Mouse (Mus musculus) lung, postnatal 14 days (tissue): ENCODE results near the gene Gramd2.

Source experiments
- DNase-seq: peaks from one replicate; pipeline ENCODE4 v3.0.0; 2021

Gramd2 gene

GRCm38 (mm10) chr9:59679678-59680533 is at the start of gene Gramd2:
Gene Gramd2, plus strand, starts transcription at chr9:59680144.
- DNase-seq = peak; percentile 87

GRCm38 (mm10) chr9:59638372-59638771 is 41.6 kb upstream of the Gramd2 start:
- DNase-seq = no peak

DNA sequence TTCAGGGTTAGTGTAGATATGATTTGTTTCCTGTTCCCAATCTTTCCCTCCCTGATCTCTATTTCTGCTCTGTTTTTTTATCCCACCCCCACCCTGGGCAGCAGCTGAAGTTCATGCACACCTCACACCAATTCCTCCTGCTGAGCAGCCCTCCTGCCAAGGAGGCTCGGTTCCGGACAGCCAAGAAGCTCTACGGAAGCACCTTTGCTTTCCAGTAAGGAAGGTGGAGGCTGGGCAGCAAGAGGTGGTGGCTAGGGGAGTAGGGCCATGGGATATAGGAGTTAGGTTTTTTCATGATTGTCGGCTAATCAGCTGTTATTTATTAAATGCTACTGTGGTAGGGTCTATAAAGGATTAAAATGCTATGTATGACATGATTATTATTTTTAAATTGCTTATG is 40.0 kb upstream of the Gramd2 start:
- DNase-seq = no peak

GRCm38 (mm10) chr9:59641320-59641719 is 38.6 kb upstream of the Gramd2 start:
- no peak for DNase-seq

DNA sequence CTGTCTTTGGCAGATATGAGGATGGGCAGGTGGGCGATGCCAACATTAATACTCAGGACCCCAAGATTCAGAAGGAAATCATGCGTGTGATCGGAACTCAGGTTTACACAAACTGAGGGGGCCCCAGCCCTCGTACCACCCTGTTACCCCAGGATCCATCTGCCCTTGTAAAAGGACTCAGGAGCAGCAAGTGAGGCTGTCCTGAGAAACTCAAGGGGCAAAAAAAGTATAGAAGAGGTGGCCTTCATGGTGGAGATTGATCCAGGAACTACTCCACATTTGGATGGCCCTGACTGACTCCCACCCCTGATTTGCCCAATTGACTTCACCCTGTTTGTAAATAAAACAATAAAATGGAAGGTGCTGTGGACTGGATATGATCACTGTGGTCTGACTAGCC is 30.0 kb upstream of the Gramd2 start:
- DNase-seq = no peak

GRCm38 (mm10) chr9:59653371-59653770 is 26.6 kb upstream of the Gramd2 start:
- no peak for DNase-seq

- no peak for DNase-seq
Measured at GRCm38 (mm10) chr9:59654450-59654983, 25.4 kb upstream of the Gramd2 start.

GRCm38 (mm10) chr9:59655958-59656634 is 23.8 kb upstream of the Gramd2 start, which contains the start of gene Pkm:
Gene Pkm, plus strand, starts transcription at chr9:59656368.
- peak; percentile 97 for DNase-seq

DNA sequence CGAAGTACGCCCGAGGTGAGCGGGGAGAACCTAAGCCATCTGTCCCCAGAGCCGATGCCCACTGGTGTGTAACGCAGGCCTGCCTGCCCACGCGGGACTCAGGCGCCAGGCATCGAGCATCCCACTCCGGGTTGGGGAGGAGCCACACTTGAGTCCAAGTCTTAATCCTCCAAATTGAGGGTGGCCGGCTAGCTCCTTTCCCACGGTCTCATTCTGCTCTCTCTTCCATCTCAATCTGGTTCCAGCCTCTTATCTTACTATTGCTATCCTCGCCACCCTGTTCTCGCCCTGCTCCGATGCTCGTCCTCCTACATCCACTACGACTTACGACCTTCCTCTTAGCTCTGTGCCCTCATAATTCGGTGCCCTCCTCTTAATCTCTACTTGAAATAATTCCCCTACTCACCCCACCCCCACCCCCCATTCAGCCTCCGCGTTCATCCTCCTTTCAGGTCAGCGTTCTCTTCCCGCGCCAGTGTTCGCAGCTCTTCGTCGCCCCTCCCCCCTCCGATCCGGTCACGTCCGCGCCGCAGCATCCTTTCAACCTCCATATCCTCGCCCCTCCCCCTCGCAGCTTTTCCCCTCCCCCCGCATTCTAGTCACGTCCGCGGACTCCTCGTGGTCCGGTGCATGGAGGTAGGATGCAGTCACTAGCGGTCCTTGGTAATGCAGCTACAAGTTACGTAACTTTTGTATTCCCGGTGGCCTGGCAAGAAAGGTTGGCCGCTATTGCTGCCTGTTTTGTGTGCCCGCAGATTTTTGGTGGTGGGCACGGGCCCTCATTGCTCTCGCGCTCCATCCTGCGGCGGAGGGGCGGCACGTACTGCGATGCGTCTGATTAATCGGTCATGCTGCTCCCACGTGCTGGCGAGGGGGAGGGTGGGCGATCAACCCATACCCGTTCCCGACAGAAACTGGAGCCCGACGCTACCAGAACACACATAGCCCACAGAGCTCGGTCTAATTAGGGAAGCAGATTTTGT is 23.0 kb upstream of the Gramd2 start:
- DNase-seq = peak; percentile 77

DNA sequence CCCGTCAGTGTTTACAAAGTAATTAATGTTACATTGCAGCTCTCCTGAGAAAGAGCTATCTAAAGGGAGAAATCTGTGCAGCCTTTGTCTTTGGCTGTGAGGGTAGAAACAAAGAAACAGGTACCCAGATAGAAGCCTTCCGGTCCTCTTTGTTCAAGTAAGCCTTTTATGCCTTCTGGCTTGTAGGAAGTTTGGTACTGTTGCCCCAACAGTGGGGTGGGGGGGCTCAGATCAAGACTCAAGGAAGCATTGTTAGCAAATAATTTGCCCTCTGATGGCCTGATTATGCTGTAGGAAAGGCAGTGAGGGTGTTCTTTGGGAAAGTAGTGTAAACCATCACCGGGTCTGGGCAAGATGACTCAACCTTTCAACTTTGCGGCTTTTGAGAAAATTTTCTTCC is 21.8 kb upstream of the Gramd2 start:
- DNase-seq = no peak

DNA sequence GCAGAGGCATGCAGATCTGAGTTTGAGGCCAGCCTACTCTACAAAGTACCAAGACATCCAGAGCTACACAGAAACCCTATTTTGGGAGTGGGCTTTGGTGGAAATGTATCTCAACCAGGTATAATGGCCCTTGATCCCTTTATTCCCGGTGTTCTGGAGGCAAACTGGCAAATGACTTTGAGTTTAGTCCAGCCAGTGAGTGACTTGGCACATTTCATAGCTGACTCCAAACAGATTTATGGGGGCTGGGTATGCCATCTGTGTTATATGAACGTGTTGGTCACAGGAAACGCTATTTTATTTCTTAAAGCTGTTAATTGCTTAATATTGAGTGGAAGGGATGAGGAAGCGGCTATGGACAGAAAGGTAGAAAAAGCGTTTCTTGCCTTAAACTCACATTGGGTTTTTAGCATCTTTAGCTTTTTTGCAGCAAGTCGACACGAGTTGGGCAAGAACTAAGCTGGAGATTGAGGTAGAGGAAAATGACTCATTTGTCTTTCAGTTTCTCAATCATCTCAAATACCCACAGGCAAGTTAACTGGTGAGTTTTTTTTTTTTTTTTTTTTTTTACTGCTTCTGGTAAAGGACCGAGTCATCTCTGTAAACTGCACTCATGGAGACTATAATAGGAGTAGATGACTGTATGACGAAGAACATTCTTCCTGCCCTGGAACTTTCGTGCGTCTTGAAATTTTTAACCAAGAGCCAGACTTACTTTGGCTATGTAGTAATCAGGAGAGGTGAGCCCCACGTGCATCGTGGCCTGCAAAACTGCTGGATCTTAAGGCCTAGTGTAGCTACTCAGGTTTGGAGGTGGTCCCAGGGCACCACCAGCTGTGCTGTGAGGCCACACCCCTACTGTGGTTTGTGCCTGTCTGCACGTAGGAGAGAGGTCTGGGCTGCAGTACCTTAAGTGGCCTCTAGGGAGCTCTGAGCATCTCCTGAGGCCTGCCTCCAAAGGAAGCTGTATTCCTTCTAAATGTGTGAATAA is 20.6 kb upstream of the Gramd2 start:
- DNase-seq = peak; percentile 89

DNA sequence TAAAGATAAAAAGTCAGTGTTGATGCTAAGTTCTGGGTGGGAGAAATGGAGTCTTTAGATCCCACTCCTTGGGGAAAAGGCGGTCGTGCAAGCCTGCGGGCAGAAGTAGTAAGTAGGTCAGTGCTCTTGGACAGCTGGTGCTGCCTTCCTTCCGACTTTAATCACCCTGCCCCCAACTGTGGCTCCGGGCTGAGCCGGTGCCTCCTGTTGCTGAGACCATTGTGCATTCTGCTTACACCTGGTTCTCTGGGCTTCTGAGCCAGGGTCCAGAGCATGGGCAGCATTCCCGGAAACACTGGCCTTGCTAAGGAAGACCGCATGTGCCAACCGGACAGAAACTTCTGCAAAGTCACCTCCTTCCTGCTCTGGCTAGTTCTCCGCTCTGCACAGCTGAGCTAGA is 19.5 kb upstream of the Gramd2 start:
- peak; percentile 41 for DNase-seq

DNA sequence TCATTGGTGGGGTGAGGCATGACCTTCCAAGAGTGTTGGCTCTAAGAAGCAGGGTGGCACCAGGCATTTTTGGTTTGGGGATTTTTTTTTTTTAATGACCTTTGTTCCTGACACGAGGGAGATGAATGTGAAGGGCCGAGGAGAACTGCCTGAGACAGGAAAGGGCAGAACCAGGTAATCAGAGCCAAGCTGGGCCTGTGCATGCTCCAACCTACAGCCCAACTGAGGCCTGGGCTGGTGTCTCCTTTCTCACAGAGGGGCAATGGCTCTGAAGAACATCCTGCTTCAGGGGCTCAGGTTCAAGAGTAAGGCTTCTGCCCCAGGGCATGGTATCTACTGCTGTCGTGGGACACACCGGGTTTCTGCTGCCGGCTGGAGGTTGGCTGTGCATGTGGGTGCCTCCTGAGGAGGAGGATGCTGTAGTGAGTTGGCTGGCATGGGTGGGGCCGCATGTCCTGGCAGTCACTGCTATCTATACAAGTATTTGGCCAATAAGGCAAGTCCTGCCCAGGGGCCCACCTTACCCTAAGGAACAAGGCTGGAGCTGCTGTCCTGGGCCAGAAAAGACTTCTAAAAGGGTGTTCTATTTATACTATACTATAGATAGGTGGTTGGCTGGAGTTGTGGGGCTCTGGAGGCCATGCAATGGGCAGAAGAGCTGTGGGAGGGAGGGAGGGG is 18.5 kb upstream of the Gramd2 start:
- DNase-seq = no peak

DNA sequence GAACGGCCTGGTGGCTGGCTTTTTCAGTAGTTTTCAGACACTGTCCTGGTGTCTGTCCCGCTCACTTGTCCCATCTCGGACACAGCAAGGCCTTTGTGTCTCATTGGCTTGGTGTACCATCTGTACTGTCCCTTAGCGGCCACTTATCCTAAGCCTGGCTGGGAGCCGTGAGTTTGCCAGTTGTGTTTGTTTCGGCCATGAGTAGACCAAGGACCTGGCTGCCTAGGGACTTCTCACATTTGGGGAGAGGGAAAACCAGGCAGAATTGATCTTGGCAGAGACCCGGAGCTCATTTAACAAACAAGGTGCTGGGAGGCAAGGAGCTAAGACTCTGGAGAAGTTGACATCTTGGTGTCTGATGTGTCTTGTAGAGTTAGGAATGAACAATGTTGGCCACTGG is 16.7 kb upstream of the Gramd2 start:
- no peak for DNase-seq

DNA sequence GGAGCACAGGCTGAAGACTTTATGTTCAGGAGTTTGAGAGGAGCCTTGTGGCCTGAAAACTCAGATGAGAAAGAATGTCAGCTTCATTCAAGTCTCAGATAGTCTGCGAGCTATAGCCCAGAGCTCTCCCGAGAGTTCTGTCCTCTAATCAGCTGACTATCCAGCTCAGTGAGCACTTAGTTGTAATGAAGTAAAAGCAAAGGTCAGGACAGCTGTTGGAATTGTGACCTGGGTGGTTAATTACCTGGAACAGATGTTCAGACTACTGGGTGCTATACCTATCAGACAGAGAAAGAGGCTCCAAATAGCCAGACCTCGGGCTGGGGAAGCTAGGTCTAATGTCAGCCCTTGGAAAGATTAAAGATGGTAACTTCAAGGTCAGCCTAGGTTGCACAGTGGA is 16.0 kb upstream of the Gramd2 start:
- DNase-seq = no peak

DNA sequence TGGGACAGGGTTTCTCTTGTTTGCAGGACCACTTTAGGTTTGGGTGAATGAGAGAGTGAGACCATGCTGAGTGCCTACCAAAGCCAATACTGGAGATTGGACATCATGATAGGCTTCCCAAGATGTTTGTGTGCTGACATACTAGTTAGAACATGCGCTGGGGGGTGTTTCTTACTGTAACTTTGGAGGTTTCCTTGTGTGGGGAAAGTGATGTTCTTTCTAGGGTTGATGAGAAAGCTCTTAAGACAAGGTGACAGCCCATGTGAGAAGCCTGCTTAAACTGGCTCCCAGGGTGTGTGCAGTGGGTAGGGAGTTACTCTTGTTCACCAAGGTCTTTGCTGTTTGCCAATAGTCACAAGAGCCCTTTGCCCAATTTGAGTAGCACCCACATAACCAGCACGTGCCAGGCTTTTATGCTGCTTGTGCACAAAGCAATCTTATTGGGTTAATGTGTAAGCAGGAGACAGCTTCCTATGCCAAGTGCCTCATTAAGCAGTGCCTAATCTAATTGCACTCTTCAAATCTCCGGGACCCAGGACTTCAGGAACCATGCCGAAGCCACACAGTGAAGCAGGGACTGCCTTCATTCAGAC is 15.2 kb upstream of the Gramd2 start:
- DNase-seq = peak; percentile 25

- no peak for DNase-seq
Measured at GRCm38 (mm10) chr9:59666016-59666415, 13.9 kb upstream of the Gramd2 start.

DNA sequence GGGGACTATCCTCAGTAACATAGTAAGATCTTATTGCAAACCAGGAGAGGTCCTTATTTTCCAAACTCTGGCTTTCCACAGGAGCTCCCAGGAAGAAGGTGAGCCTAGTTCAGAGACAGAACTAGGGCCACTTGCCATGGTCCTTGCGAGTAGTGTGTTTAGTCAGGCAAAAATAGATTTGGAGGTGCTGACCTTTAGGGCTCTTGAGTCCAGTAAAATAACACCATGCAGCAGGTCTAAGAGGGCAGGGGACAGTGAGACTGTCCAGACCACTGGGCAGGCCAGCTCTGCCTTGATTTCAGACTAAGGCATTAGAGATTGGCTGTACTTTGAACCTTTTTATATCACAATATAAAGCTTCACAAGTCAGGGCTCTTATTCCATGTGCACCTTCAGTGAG is 13.1 kb upstream of the Gramd2 start:
- DNase-seq = no peak

DNA sequence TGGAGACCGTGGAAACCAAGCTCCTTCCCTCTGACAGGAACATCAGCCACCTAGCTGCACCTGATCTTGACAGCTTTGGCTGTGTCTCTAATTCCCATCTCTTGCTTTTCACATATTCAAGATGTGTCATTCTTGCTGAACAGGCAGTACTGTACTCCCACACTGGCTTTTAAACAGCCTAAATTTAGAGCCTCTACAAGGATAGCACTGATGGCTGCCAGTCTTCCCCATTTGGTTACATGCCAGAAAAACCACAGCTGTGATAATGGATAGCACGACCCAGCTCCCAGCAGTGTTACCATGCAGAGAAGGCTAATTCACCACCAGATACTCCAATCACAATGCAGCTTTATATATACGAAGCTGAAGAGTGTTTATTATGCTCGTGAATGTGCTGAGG is 12.7 kb upstream of the Gramd2 start:
- no peak for DNase-seq

DNA sequence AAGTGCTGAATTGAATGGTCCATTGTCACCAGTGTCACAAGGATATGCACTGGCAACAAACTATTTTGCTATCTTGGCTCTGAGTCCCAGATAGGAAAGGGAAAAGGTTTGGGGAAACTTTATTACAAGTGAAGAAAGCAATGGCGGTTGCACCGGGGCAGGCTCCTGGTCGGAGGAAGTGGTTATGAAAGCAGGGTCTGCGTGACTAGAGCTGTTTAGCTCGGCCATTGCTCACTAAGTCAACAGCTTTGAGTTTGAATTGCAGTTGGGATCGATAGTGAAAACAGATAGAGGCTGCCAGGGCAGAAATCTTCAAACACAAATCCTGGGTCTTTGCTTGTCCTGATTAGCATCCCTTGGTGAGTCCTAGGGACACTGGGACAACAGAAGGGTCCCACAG is 12.0 kb upstream of the Gramd2 start:
- no peak for DNase-seq

DNA sequence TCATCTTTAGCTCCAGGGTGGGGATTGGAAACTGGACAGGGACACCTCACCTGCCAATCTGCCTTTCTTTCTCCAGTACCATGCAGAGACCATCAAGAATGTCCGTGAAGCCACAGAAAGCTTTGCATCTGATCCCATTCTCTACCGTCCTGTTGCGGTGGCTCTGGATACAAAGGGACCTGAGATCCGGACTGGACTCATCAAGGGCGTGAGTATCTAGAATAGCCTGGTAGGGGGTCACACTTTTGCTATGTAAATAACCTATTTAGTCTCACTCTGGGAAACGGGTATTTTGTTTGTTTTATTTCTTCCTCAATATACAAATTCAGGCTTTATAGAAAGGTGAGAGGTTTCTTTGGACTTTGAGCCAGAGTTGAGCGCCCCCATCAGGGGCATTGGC is 11.5 kb upstream of the Gramd2 start:
- DNase-seq = no peak
